Mouse (Mus musculus) splenic B cell, adult 2 months (primary cell): ENCODE measurements around the gene Ccdc12.

ENCODE experiments used
- DNase-seq: peaks from one replicate; pipeline ENCODE4 v3.0.0-alpha.2; 2011; ENCODE audit warnings: low read depth, low spot score
- H3K27me3 ChIP-seq: 2 replicates; pipeline ENCODE4 v1.6.1; 2012; ENCODE audit warnings: mild to moderate bottlenecking, low read length, moderate library complexity, mixed read lengths; ENCODE audit not compliant: control insufficient read depth, poor library complexity, insufficient read depth, severe bottlenecking
- H3K36me3 ChIP-seq: 2 replicates; pipeline ENCODE4 v1.6.1; 2012; ENCODE audit warnings: mild to moderate bottlenecking, low read length, moderate library complexity, mixed read lengths; ENCODE audit not compliant: control insufficient read depth, poor library complexity, insufficient read depth, severe bottlenecking

The Ccdc12 gene

GRCm38 (mm10) chr9:110656249-110657221 is at the start of gene Ccdc12:
Gene Ccdc12 (plus strand): TSS chr9:110656503.
- no peaks in the 10 kb centered on the region for H3K36me3 ChIP-seq
- no peaks in the 10 kb centered on the region for H3K27me3 ChIP-seq
- DNase-seq = peak; percentile 98

- Histone ChIP-seq H3K27me3 (no peaks in the 10 kb centered on the region), H3K36me3 (peaks cover 11% of the 10 kb centered on the region)
- DNase-seq = no peak
Measured at GRCm38 (mm10) chr9:110611471-110611870, 44.8 kb upstream of the Ccdc12 start.

- Histone ChIP-seq H3K36me3 (peaks cover 7% of the 10 kb centered on the region), H3K27me3 (no peaks in the 10 kb centered on the region)
- no peak for DNase-seq
Measured at GRCm38 (mm10) chr9:110617081-110617480, 39.2 kb upstream of the Ccdc12 start.

GRCm38 (mm10) chr9:110620180-110620579 is 36.1 kb upstream of the Ccdc12 start:
- H3K27me3 ChIP-seq = no peaks in the 10 kb centered on the region
- no peaks in the 10 kb centered on the region; the same call in none of the 2 replicates for H3K36me3 ChIP-seq
- peak; percentile 36 for DNase-seq

GRCm38 (mm10) chr9:110620685-110621084 is 35.6 kb upstream of the Ccdc12 start:
- Histone ChIP-seq H3K27me3 (no peaks in the 10 kb centered on the region), H3K36me3 (no peaks in the 10 kb centered on the region; the same call in none of the 2 replicates)
- DNase-seq = no peak

- no peak for DNase-seq
- no peaks in the 10 kb centered on the region for H3K27me3 ChIP-seq
- H3K36me3 ChIP-seq = no peaks in the 10 kb centered on the region; the same call in none of the 2 replicates
Measured at GRCm38 (mm10) chr9:110622621-110623219, 33.6 kb upstream of the Ccdc12 start.

GRCm38 (mm10) chr9:110623416-110624195 is 32.7 kb upstream of the Ccdc12 start:
- DNase-seq = no peak
- H3K27me3 ChIP-seq = no peaks in the 10 kb centered on the region

GRCm38 (mm10) chr9:110624361-110625166 is 31.7 kb upstream of the Ccdc12 start, which contains the start of gene Nradd:
Gene Nradd (minus strand): TSS chr9:110624452.
- DNase-seq = peak; percentile 70
- H3K27me3 ChIP-seq = no peaks in the 10 kb centered on the region
- H3K36me3 ChIP-seq = no peaks in the 10 kb centered on the region; the same call in none of the 2 replicates

More at GRCm38 (mm10) chr9:110623416-110624195, 32.7 kb upstream of the Ccdc12 start:
- H3K36me3 ChIP-seq = no peaks in the 10 kb centered on the region; the same call in none of the 2 replicates

- DNase-seq = no peak
- no peaks in the 10 kb centered on the region; the same call in none of the 2 replicates for H3K36me3 ChIP-seq
- H3K27me3 ChIP-seq = no peaks in the 10 kb centered on the region
Measured at GRCm38 (mm10) chr9:110625350-110625908, 30.9 kb upstream of the Ccdc12 start.

- Histone ChIP-seq H3K36me3 (no peaks in the 10 kb centered on the region; the same call in none of the 2 replicates), H3K27me3 (no peaks in the 10 kb centered on the region)
- no peak for DNase-seq
Measured at GRCm38 (mm10) chr9:110630171-110630570, 26.1 kb upstream of the Ccdc12 start.

GRCm38 (mm10) chr9:110631191-110631590 is 25.1 kb upstream of the Ccdc12 start:
- peak; percentile 62 for DNase-seq
- Histone ChIP-seq H3K36me3 (no peaks in the 10 kb centered on the region; the same call in none of the 2 replicates), H3K27me3 (no peaks in the 10 kb centered on the region)

GRCm38 (mm10) chr9:110631651-110632275 is 24.5 kb upstream of the Ccdc12 start:
- no peak for DNase-seq
- no peaks in the 10 kb centered on the region for H3K27me3 ChIP-seq
- no peaks in the 10 kb centered on the region; the same call in none of the 2 replicates for H3K36me3 ChIP-seq

GRCm38 (mm10) chr9:110632671-110633070 is 23.6 kb upstream of the Ccdc12 start:
- no peak for DNase-seq
- no peaks in the 10 kb centered on the region; the same call in 1 of the 2 replicates for H3K36me3 ChIP-seq
- no peaks in the 10 kb centered on the region for H3K27me3 ChIP-seq
